Mouse (Mus musculus) hindlimb bud, embryonic 11.5 days (tissue): ENCODE results near the gene Pcsk5.

Experiments
- DNase-seq: peaks from one replicate; pipeline ENCODE4 v3.0.0-alpha.2; 2012; ENCODE audit warnings: low read depth, low spot score; ENCODE audit errors: extremely low spot score

The Pcsk5 gene

GRCm38 (mm10) chr19:17577412-17577811 is 260.0 kb downstream of the Pcsk5 start:
- DNase-seq = no peak

- no peak for DNase-seq
Observed at GRCm38 (mm10) chr19:17574564-17574963, 262.9 kb downstream of the Pcsk5 start.

GRCm38 (mm10) chr19:17572315-17572714 is 265.1 kb downstream of the Pcsk5 start:
- no peak for DNase-seq

- no peak for DNase-seq
Observed at GRCm38 (mm10) chr19:17570936-17571335, 266.5 kb downstream of the Pcsk5 start.

- DNase-seq = no peak
Observed at GRCm38 (mm10) chr19:17567264-17567663, 270.2 kb downstream of the Pcsk5 start.

- DNase-seq = no peak
Observed at GRCm38 (mm10) chr19:17566097-17566496, 271.3 kb downstream of the Pcsk5 start.

- no peak for DNase-seq
Observed at GRCm38 (mm10) chr19:17558764-17559163, 278.7 kb downstream of the Pcsk5 start.

- DNase-seq = no peak
Observed at GRCm38 (mm10) chr19:17555159-17555558, 282.3 kb downstream of the Pcsk5 start.

GRCm38 (mm10) chr19:17554571-17554970 is 282.9 kb downstream of the Pcsk5 start:
- DNase-seq = no peak

- no peak for DNase-seq
Observed at GRCm38 (mm10) chr19:17553396-17554100, 283.9 kb downstream of the Pcsk5 start.

GRCm38 (mm10) chr19:17528746-17529532 is 308.5 kb downstream of the Pcsk5 start:
- no peak for DNase-seq

- DNase-seq = no peak
Observed at GRCm38 (mm10) chr19:17525558-17525957, 311.9 kb downstream of the Pcsk5 start.

GRCm38 (mm10) chr19:17514456-17514855 is 323.0 kb downstream of the Pcsk5 start:
- DNase-seq = no peak

- DNase-seq = no peak
Observed at GRCm38 (mm10) chr19:17511283-17511682, 326.1 kb downstream of the Pcsk5 start.

GRCm38 (mm10) chr19:17504212-17504611 is 333.2 kb downstream of the Pcsk5 start:
- DNase-seq = no peak

- no peak for DNase-seq
Observed at GRCm38 (mm10) chr19:17498586-17499235, 338.7 kb downstream of the Pcsk5 start.

GRCm38 (mm10) chr19:17496131-17496530 is 341.3 kb downstream of the Pcsk5 start:
- DNase-seq = no peak

- no peak for DNase-seq
Observed at GRCm38 (mm10) chr19:17491822-17492544, 345.4 kb downstream of the Pcsk5 start.

GRCm38 (mm10) chr19:17491322-17491721 is 346.1 kb downstream of the Pcsk5 start:
- no peak for DNase-seq

- DNase-seq = no peak
Observed at GRCm38 (mm10) chr19:17489866-17490141, 347.6 kb downstream of the Pcsk5 start.
